In the genomic region with DNA sequence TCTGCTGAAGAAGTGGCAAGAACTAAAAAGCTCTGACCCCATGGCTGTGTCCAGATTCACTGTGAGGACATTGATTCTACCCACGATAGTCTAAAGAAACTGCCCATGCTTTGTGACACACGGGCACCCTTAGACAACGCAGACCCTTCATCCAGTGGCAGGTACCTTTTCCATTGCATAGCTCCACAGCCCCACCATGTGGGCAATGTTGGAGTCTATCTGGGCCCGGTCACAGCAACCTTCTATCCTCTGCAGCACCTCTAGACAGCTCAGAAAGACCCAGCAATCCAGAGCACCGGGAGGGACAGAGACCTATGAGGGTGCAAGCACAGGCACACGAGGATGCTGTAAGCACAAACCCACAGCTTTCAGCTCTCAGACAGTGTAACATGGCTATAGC, we compare ENCODE assay signal across 10 mouse cellular contexts. TPM values are rescaled to one million over a fixed set of nuclear protein-coding genes. Genes with fewer than 3 reads are reported as not detected.
DNase-seq lines count a peak whose midpoint lies in the region; ATAC-seq and TF ChIP-seq lines count a peak whose summit lies in the region.
"Had no signal": no experiment of that assay in that cellular context is flagged by ENCODE, and none has a peak within 500 bp of the region (broad histone marks: within the 10 kb centered on the region; RNA-seq: fewer than 3 reads in every experiment).

No protein-coding gene starts in this region.

- H3K36me3 ChIP-seq in forebrain, embryonic 14.5 days (ENCODE audit: control insufficient read depth, insufficient read depth, low read length): peaks cover 97% of the 10 kb centered on the region

- no peak overlapping the region for H3K4me2 ChIP-seq in forebrain, embryonic 14.5 days (ENCODE audit: low read length)
- H3K4me2 ChIP-seq: embryonic facial prominence, embryonic 13.5 days; midbrain, embryonic 13.5 days had no signal

- H3K4me1 ChIP-seq in cerebellum, adult 2 months (ENCODE audit: control insufficient read depth, insufficient read depth, low read length): no peaks in the 10 kb centered on the region
- H3K4me1 ChIP-seq in forebrain, embryonic 14.5 days (ENCODE audit: control insufficient read depth, insufficient read depth, low read length): no peaks in the 10 kb centered on the region
- H3K4me1 ChIP-seq: embryonic facial prominence, embryonic 13.5 days; midbrain, embryonic 13.5 days had no signal

- H3K4me3 ChIP-seq in cerebellum, adult 2 months (replicated peaks; ENCODE audit: insufficient read depth, low read depth, low read length): no peak overlapping the region
- no peak overlapping the region for H3K4me3 ChIP-seq in forebrain, embryonic 14.5 days (ENCODE audit: low read depth, low read length)
- H3K4me3 ChIP-seq: embryonic facial prominence, embryonic 13.5 days; midbrain, embryonic 13.5 days had no signal

- no peak for TF ChIP-seq POLR2A in cerebellum, adult 2 months (IDR thresholded peaks at IDR 0.05; ENCODE audit: borderline replicate concordance, insufficient read depth, low read length)

- TF ChIP-seq CTCF in cerebellum, adult 2 months (IDR thresholded peaks at IDR 0.05; ENCODE audit: borderline replicate concordance, insufficient read depth, low read depth, low read length): peak; percentile 30; the same call in 1 of the 2 replicates

- H3K9me3 ChIP-seq in forebrain, embryonic 14.5 days (replicated peaks; ENCODE audit: control insufficient read depth, low read length): no peaks in the 10 kb centered on the region
- H3K9me3 ChIP-seq: embryonic facial prominence, embryonic 13.5 days; midbrain, embryonic 13.5 days had no signal

- no peak overlapping the region for H3K9ac ChIP-seq in forebrain, embryonic 14.5 days (ENCODE audit: low read length)
- H3K9ac ChIP-seq: embryonic facial prominence, embryonic 13.5 days; midbrain, embryonic 13.5 days had no signal

- 0 out of 2 replicates have a peak, but pooled peaks have one; percentile 45 for ATAC-seq in megakaryocyte-erythroid progenitor cell, adult 5-6 weeks (replicated peaks; ENCODE audit: low FRiP score, low TSS enrichment, poor library complexity, severe bottlenecking)
- no peak for ATAC-seq in forebrain, embryonic 14.5 days
- ATAC-seq: midbrain, embryonic 13.5 days had no signal

- H3K27ac ChIP-seq in cerebellum, adult 2 months (ENCODE audit: insufficient read depth, low read length): no peak overlapping the region
- H3K27ac ChIP-seq in forebrain, embryonic 14.5 days (ENCODE audit: low read depth, low read length): no peak overlapping the region
- H3K27ac ChIP-seq: embryonic facial prominence, embryonic 13.5 days; midbrain, embryonic 13.5 days had no signal

- WGBS in cerebellum, adult 2 months: 58% methylated on average over 6 of the region's 6 CpGs
- WGBS in forebrain, embryonic 14.5 days: 72% methylated on average over 6 of the region's 6 CpGs

- no peaks in the 10 kb centered on the region for H3K27me3 ChIP-seq in cerebellum, adult 2 months (ENCODE audit: control insufficient read depth, insufficient read depth, low read length)
- H3K27me3 ChIP-seq in forebrain, embryonic 14.5 days (replicated peaks; ENCODE audit: control insufficient read depth, insufficient read depth, low read length): no peaks in the 10 kb centered on the region
- H3K27me3 ChIP-seq: embryonic facial prominence, embryonic 13.5 days; midbrain, embryonic 13.5 days had no signal

- peak in 1 of 2 experiments; percentile 25 for DNase-seq in cerebellum, adult 2 months
- no peak for DNase-seq in cerebellum, adult 11 months
- DNase-seq in layer of hippocampus, postnatal 10 days (ENCODE audit: low spot score in 2 of 2): peak; percentile 29 to 33
- no peak for DNase-seq in layer of hippocampus, postnatal 36 days
- peak; percentile 35 for DNase-seq in MN1 (ENCODE audit: low spot score)
- no peak for DNase-seq in forebrain, embryonic 14.5 days (ENCODE audit: low spot score)
- DNase-seq in cerebellum, adult 9-11 months: no peak

RNA-seq across cellular contexts. Expression of gene Pwp2, which starts 26.4 kb away (rescaled TPM):
- polyA plus RNA-seq in cerebellum, adult 2 months (2012; rRNA removed): 17.2 and 17.8 TPM in 2 replicates
- 10 to 100 TPM; 18.1 to 21.0 TPM for total RNA-seq in layer of hippocampus, postnatal 10 days (2021)
- total RNA-seq in layer of hippocampus, postnatal 36 days (2021): 10 to 100 TPM; 20.8 to 21.3 TPM
- total RNA-seq in megakaryocyte-erythroid progenitor cell, adult 5-6 weeks (2014; fragmentation: Nextera tagmentation): 25.5 and 31.4 TPM in 2 replicates
- 37.0 and 47.2 TPM in 2 replicates for total RNA-seq in megakaryocyte-erythroid progenitor cell, adult 5-6 weeks (2017)
- 16.4 and 17.8 TPM in 2 replicates for polyA plus RNA-seq in forebrain, embryonic 14.5 days (2014; fragmentation: Nextera tagmentation; extraction: Ambion mirVana)

RNA-seq across cellular contexts. Expression of gene Trappc10, which starts 33.1 kb away (rescaled TPM):
- 74.3 and 75.0 TPM in 2 replicates for polyA plus RNA-seq in cerebellum, adult 2 months (2012; rRNA removed)
- total RNA-seq in layer of hippocampus, postnatal 10 days (2021): 10 to 100 TPM; 74.0 to 78.5 TPM
- 10 to 100 TPM; 75.6 to 79.0 TPM for total RNA-seq in layer of hippocampus, postnatal 36 days (2021)
- 52.9 and 57.7 TPM in 2 replicates for total RNA-seq in megakaryocyte-erythroid progenitor cell, adult 5-6 weeks (2014; fragmentation: Nextera tagmentation)
- 26.6 and 29.5 TPM in 2 replicates for total RNA-seq in megakaryocyte-erythroid progenitor cell, adult 5-6 weeks (2017)
- 19.9 and 22.5 TPM in 2 replicates for polyA plus RNA-seq in forebrain, embryonic 14.5 days (2014; fragmentation: Nextera tagmentation; extraction: Ambion mirVana)

RNA-seq across cellular contexts. Expression of gene D10Jhu81e, which starts 41.7 kb away (rescaled TPM):
- polyA plus RNA-seq in cerebellum, adult 2 months (2012; rRNA removed): 169 and 172 TPM in 2 replicates
- total RNA-seq in layer of hippocampus, postnatal 10 days (2021): 10 to 100 TPM; 90.8 to 97.1 TPM
- 100 to 1,000 TPM; 120 to 129 TPM for total RNA-seq in layer of hippocampus, postnatal 36 days (2021)
- total RNA-seq in megakaryocyte-erythroid progenitor cell, adult 5-6 weeks (2014; fragmentation: Nextera tagmentation): 42.1 and 48.7 TPM in 2 replicates
- total RNA-seq in megakaryocyte-erythroid progenitor cell, adult 5-6 weeks (2017): 94.9 and 103 TPM in 2 replicates
- 25.0 and 33.0 TPM in 2 replicates for polyA plus RNA-seq in forebrain, embryonic 14.5 days (2014; fragmentation: Nextera tagmentation; extraction: Ambion mirVana)

Comparison
In these comparisons a context has a peak if more than half of its experiments do, and no peak if none do; other contexts are left out.
1. DNase-seq: peak in layer of hippocampus, postnatal 10 days (2 of 2) and MN1 (single experiment); none in cerebellum, adult 11 months (single experiment), layer of hippocampus, postnatal 36 days (0 of 2), forebrain, embryonic 14.5 days (single experiment) and cerebellum, adult 9-11 months (single experiment).